Mouse (Mus musculus): Measurements from ENCODE around the gene Dctn3.

- TF ChIP-seq POLR2A (IDR thresholded peaks at IDR 0.05; ENCODE audit: low read depth, low read length), result no peak
- no peak for TF ChIP-seq CTCF (IDR thresholded peaks at IDR 0.05; ENCODE audit: borderline replicate concordance, insufficient read depth, low read length)
Measured at GRCm38 (mm10) chr4:41676248-41677005, 46.5 kb downstream of the Dctn3 start.
